Mouse (Mus musculus): ENCODE data around the gene Lama1.
"Not testable (repeated sequence)": the region's sequence is repeated elsewhere in the genome, so short reads cannot be mapped to it uniquely, and the experiment has no call there.

Gene Lama1

GRCm38 (mm10) chr17:67837351-67838090 is 140.5 kb downstream of the Lama1 start:
- peak; percentile 40 for DNase-seq (ENCODE audit: low spot score)

DNA sequence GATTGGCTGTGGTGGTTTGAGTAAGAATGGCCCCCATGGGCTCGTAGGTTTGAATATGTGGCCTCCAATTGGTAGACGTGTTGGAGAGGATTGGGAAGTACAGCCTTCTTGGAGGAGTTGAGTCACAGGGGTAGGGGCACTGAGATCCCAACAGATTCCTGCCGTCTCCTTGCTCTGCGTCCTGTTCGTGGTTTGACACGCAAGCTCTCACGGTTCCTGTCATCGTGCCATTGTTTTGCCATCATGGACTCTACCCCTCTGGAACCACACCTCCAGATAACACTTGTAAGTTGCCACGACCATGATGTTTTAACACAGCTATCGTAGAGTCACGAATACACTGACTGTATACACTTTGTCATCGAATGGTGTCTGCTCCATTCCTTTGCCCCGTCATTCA is 141.9 kb downstream of the Lama1 start:
- no peak for DNase-seq (ENCODE audit: low spot score)

- DNase-seq (ENCODE audit: low spot score) = not testable (repeated sequence)
Measured at GRCm38 (mm10) chr17:67841494-67841893, 144.4 kb downstream of the Lama1 start.

DNA sequence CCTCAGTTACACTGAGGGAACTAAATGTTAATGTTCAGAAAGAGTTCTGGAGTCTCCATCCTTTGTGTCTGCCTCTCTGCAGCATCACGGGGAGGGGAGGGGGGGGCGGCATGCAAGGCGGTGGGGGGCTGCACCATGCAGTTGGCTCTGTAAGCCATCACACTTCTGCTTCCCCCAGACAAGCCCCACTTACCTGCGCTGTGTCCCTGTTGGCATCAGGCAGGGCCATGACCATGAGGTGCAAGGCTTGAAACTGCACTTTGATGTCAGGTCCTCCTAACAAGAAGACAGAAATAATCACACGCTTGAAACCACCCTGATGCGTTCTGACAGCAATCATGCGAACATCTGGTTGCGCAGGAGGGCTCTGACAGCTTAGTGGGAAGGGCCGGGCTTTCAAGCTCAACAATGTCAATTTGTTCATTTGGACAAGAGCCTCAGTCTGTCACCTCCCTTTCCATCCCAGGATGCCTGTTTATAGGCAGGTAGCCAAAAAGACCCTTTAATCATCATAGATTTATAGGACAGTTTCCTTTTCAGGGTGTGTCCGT is 164.1 kb downstream of the Lama1 start:
- no peak for DNase-seq (ENCODE audit: low spot score)

DNA sequence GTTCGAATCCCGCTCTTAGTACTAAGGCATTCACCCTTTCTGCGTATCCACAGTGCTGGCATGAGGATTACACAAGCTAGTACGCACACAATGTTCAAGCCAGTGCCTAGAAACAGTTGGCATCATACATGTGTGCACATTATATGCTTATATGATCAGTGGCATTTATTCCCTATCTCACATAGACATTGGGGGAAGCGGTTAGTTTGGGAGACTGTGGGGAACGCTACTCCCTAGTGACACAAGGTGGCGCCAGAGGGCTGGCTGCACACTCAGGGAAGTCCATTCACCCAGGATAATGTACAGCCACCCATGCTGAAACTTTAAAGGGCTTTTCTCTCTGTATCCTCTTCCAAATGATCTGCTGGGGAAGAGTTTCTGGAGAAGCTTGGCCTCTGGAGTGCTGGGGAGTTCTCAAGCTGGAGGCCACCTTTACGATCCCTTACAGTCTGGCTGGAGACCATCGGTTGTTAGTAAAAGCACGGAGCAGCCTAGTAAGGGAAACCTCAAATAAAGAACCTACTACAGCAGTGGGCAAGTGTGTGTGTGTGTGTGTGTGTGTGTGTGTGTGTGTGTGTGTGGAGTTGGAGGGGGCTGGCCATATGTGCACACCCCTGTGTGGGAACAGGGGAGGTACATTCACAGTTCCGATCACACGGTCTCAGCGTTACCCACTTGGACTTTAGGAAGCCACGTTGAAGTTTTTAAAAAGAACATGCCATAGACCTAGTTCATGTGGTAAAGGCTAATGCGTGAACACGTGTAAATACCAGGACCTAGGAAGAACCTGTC is 164.9 kb downstream of the Lama1 start:
- peak; percentile 35 for DNase-seq (ENCODE audit: low spot score)

- no peak for DNase-seq (ENCODE audit: low spot score)
Measured at GRCm38 (mm10) chr17:67864363-67864762, 167.3 kb downstream of the Lama1 start.

DNA sequence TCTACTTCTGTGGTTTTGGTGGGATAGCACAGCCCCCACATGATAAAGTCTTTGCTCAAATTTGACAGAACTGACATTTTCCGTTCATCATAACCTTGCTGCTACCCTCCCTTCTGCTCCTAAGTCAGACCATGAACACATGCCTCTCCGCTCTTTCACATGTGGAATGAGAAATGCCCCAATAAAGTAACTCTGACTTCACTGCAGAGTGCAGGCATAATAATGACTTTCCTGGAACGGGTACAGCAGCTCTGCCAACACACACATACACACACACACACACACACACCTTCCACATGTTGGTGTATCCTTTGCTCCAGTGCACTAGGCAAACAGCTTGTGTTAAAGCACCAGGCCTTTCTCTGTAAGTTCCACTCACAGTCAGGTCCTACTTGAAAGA is 167.9 kb downstream of the Lama1 start:
- DNase-seq (ENCODE audit: low spot score) = no peak

GRCm38 (mm10) chr17:67866026-67866425 is 169.0 kb downstream of the Lama1 start:
- DNase-seq (ENCODE audit: low spot score) = no peak

DNA sequence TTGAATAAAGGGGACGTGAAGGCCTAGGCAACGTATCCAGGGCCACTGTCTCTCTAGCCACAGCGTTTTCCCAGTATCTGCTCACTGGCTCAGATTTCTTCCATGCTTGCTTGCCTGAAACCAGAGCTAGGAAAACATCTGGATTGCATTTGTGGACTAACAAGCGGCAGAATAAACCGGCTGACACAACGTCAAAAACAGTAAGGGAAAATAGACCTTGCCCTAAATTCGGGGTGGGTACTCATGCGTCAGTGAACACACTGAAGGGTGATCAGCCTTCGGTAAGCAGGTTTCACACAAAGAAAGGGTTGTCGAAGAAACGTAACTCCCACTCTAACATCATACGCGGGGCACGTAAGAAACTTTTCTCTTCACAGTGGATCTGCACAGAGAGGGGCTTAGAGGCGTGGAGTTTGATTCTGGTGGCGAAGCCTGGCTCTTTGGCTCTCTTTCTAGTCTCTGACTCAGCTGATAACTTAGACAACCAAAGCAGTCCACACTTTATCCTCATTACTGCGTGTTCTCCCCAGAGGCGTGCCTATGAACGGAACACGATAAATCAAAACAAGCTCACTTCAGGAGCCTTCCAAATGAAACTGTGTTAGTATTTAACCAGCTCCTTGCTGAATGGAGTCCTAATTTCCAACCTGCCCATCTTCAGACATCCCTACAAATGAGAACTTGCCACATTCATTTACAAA is 169.6 kb downstream of the Lama1 start:
- no peak for DNase-seq (ENCODE audit: low spot score)

DNA sequence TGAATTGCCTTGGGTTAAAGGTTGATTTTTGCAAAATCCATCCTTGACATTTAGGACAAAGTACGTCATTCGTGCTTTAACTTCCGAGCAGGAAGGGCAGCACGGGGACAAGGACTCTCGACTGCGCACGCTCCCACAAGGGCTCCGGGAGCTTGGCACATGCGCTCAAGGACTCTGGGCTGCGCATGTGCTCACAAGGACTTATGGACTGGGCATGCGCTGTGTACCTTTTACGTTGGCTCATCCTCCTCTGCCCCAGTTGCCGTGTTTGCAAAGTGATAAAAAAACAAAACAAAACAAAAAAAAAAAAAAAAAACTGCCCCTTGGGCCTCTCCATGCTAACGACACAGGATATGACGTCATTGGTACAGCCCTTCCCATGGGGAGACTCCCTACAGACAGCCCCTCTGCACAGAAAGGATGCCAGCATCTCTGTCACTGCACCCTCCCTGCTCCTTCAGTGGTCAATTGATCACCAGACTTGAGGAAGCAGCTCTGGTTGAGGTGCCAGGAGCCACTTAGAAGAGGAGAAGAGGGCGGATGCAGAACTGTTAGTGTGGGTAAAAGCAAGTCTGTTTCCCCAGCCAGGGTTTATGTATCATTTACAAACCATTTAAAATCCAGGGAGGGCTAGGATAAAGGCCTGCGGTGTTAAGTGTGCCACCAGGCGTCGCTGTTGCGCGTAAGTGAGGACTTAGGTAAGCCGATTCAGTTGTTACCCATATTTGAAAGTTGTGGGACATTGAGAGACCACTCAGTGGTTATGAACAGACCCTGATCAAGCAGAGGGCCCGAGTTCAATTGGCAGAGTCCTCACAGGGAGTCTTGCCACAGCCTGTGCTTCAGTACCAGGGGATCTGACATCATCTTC is 172.9 kb downstream of the Lama1 start:
- peak; percentile 32 for DNase-seq (ENCODE audit: low spot score)

Data from yolk sac, embryonic 10.5 days (tissue).